Mouse (Mus musculus): ENCODE results near the gene Fggy. TPM values are rescaled to one million over a fixed set of nuclear protein-coding genes. Genes with fewer than 3 reads are reported as not detected.

Fggy gene
- total and polyA plus RNA-seq, 3 experiments, result not detected

- H3K27ac ChIP-seq (ENCODE audit: control insufficient read depth, low read depth, low read length), result no peak overlapping the region
- TF ChIP-seq E2F4 (IDR thresholded peaks at IDR 0.05; ENCODE audit: borderline replicate concordance, low read depth, low read length) (no peak), TCF12 (IDR thresholded peaks at IDR 0.05; ENCODE audit: low read depth, low read length) (no peak), NELFE (IDR thresholded peaks at IDR 0.05; ENCODE audit: low read depth, low read length) (no peak), GABPA (IDR thresholded peaks at IDR 0.05; ENCODE audit: low read depth, low read length) (no peak), POLR2A (IDR thresholded peaks at IDR 0.05; ENCODE audit: control insufficient read depth in 1 of 2, insufficient read depth in 1 of 2, low read depth in 1 of 2, low read length in 2 of 2, poor library complexity in 1 of 2) (no peak), RCOR1 (IDR thresholded peaks at IDR 0.05; ENCODE audit: low read depth, low read length) (no peak), ZC3H11A (IDR thresholded peaks at IDR 0.05; ENCODE audit: low read depth, low read length) (no peak), MEF2A (IDR thresholded peaks at IDR 0.05; ENCODE audit: extremely low read depth, insufficient replicate concordance, low read depth, low read length, poor library complexity, severe bottlenecking) (no peak), CHD1 (IDR thresholded peaks at IDR 0.05; ENCODE audit: low read depth, low read length) (no peak), USF1 (IDR thresholded peaks at IDR 0.05; ENCODE audit: low read depth, low read length) (no peak), HCFC1 (IDR thresholded peaks at IDR 0.05; ENCODE audit: low read depth, low read length) (no peak), MAZ (IDR thresholded peaks at IDR 0.05; ENCODE audit: low read depth, low read length) (no peak), ZMIZ1 (IDR thresholded peaks at IDR 0.05; ENCODE audit: low read depth, low read length) (no peak), POLR2AphosphoS2 (IDR thresholded peaks at IDR 0.05; ENCODE audit: low read length) (no peak), ZKSCAN1 (IDR thresholded peaks at IDR 0.05; ENCODE audit: low read depth, low read length) (no peak), KAT2A (conservative IDR thresholded peaks at IDR 0.05; ENCODE audit: low read depth, low read length) (no peak), USF2 (IDR thresholded peaks at IDR 0.05; ENCODE audit: borderline replicate concordance in 1 of 2, insufficient read depth in 1 of 2, low read depth in 1 of 2, low read length in 2 of 2) (no peak), MXI1 (IDR thresholded peaks at IDR 0.05; ENCODE audit: low read depth, low read length) (no peak), ETS1 (IDR thresholded peaks at IDR 0.05; ENCODE audit: low read depth, low read length) (no peak), MYC (IDR thresholded peaks at IDR 0.05; ENCODE audit: low read depth, low read length) (no peak)
- no peaks in the 10 kb centered on the region for H3K79me2 ChIP-seq (ENCODE audit: control insufficient read depth, insufficient read depth, low read length, poor library complexity)
- no peaks in the 10 kb centered on the region for H3K36me3 ChIP-seq (ENCODE audit: control insufficient read depth in 1 of 2, insufficient read depth in 2 of 2, low read length in 2 of 2)
- no peaks in the 10 kb centered on the region for H3K27me3 ChIP-seq (ENCODE audit: control insufficient read depth in 1 of 2, insufficient read depth in 2 of 2, low read length in 2 of 2)
- DNase-seq (ENCODE audit: low read depth, low spot score), result no peak
- no peak overlapping the region for H3K9ac ChIP-seq (ENCODE audit: control insufficient read depth, low read depth, low read length, poor library complexity, severe bottlenecking)
- H3K4me3 ChIP-seq (ENCODE audit: control insufficient read depth in 1 of 2, insufficient read depth in 1 of 2, low read depth in 2 of 2, low read length in 2 of 2), result no peak overlapping the region
- no peaks in the 10 kb centered on the region for H3K9me3 ChIP-seq (replicated peaks; ENCODE audit: insufficient read depth, low read length)
- H3K4me1 ChIP-seq (ENCODE audit: control insufficient read depth in 1 of 2, insufficient read depth in 2 of 2, low read length in 2 of 2), result no peaks in the 10 kb centered on the region
These were observed 270.9 kb downstream of the Fggy start for GRCm38 (mm10) chr4:95828164-95828563.

GRCm38 (mm10) chr4:95830320-95830719 is 273.0 kb downstream of the Fggy start:
- Histone ChIP-seq H3K9me3 (replicated peaks; ENCODE audit: insufficient read depth, low read length) (no peaks in the 10 kb centered on the region), H3K27ac (ENCODE audit: control insufficient read depth, low read depth, low read length) (no peak overlapping the region)

More at GRCm38 (mm10) chr4:95830320-95830719, 273.0 kb downstream of the Fggy start:
- H3K4me3 ChIP-seq (ENCODE audit: control insufficient read depth in 1 of 2, insufficient read depth in 1 of 2, low read depth in 2 of 2, low read length in 2 of 2), result no peak overlapping the region
- DNase-seq (ENCODE audit: low read depth, low spot score), result no peak
- TF ChIP-seq TCF12 (IDR thresholded peaks at IDR 0.05; ENCODE audit: low read depth, low read length) (no peak), MYC (IDR thresholded peaks at IDR 0.05; ENCODE audit: low read depth, low read length) (no peak), EP300 (IDR thresholded peaks at IDR 0.05; ENCODE audit: low read depth in 1 of 2, low read length in 2 of 2) (no peak)
- no peak overlapping the region for H3K9ac ChIP-seq (ENCODE audit: control insufficient read depth, low read depth, low read length, poor library complexity, severe bottlenecking)
- no peaks in the 10 kb centered on the region for H3K36me3 ChIP-seq (ENCODE audit: control insufficient read depth in 1 of 2, insufficient read depth in 2 of 2, low read length in 2 of 2)
- H3K27me3 ChIP-seq (ENCODE audit: control insufficient read depth in 1 of 2, insufficient read depth in 2 of 2, low read length in 2 of 2), result no peaks in the 10 kb centered on the region
- no peaks in the 10 kb centered on the region for H3K4me1 ChIP-seq (ENCODE audit: control insufficient read depth in 1 of 2, insufficient read depth in 2 of 2, low read length in 2 of 2)
- no peaks in the 10 kb centered on the region for H3K79me2 ChIP-seq (ENCODE audit: control insufficient read depth, insufficient read depth, low read length, poor library complexity)
